Mouse (Mus musculus) CD4-positive, CD25-positive, alpha-beta regulatory T cell, adult 2 months (primary cell): ENCODE measurements around the gene Col24a1.

Experiments used
- DNase-seq: peaks from one replicate; pipeline ENCODE4 v3.0.0-alpha.2; 2012; ENCODE audit warnings: low read depth, low spot score

Gene Col24a1

GRCm38 (mm10) chr3:145457039-145457438, 164.8 kb downstream of the Col24a1 start:
- DNase-seq, result no peak

GRCm38 (mm10) chr3:145462351-145462750, 170.1 kb downstream of the Col24a1 start:
- DNase-seq, result no peak

- no peak for DNase-seq
These were observed 171.5 kb downstream of the Col24a1 start for GRCm38 (mm10) chr3:145463731-145464130.

- DNase-seq, result no peak
These were observed 178.8 kb downstream of the Col24a1 start for GRCm38 (mm10) chr3:145471094-145471493.

- no peak for DNase-seq
These were observed 181.9 kb downstream of the Col24a1 start for GRCm38 (mm10) chr3:145474163-145474562.

GRCm38 (mm10) chr3:145476634-145477033, 184.4 kb downstream of the Col24a1 start:
- DNase-seq, result no peak

GRCm38 (mm10) chr3:145477074-145477473, 184.8 kb downstream of the Col24a1 start:
- no peak for DNase-seq

GRCm38 (mm10) chr3:145478446-145478845, 186.2 kb downstream of the Col24a1 start:
- DNase-seq, result no peak

GRCm38 (mm10) chr3:145490279-145490678, 198.0 kb downstream of the Col24a1 start:
- no peak for DNase-seq

- no peak for DNase-seq
These were observed 199.1 kb downstream of the Col24a1 start for GRCm38 (mm10) chr3:145491326-145491725.

GRCm38 (mm10) chr3:145498127-145498526, 205.9 kb downstream of the Col24a1 start:
- no peak for DNase-seq

- DNase-seq, result no peak
These were observed 206.6 kb downstream of the Col24a1 start for GRCm38 (mm10) chr3:145498893-145499292.

- no peak for DNase-seq
These were observed 212.6 kb downstream of the Col24a1 start for GRCm38 (mm10) chr3:145504830-145505229.

GRCm38 (mm10) chr3:145508550-145508949, 216.3 kb downstream of the Col24a1 start:
- no peak for DNase-seq

GRCm38 (mm10) chr3:145514197-145514596, 221.9 kb downstream of the Col24a1 start:
- DNase-seq, result no peak

GRCm38 (mm10) chr3:145521528-145522080, 229.3 kb downstream of the Col24a1 start:
- DNase-seq, result no peak

- no peak for DNase-seq
These were observed 230.0 kb downstream of the Col24a1 start for GRCm38 (mm10) chr3:145522311-145522710.

GRCm38 (mm10) chr3:145525266-145525665, 233.0 kb downstream of the Col24a1 start:
- no peak for DNase-seq

GRCm38 (mm10) chr3:145537870-145538269, 245.6 kb downstream of the Col24a1 start:
- DNase-seq, result peak; percentile 1

- DNase-seq, result no peak
These were observed 256.5 kb downstream of the Col24a1 start for GRCm38 (mm10) chr3:145548441-145549415.

GRCm38 (mm10) chr3:145550216-145550615, 257.9 kb downstream of the Col24a1 start:
- no peak for DNase-seq

- DNase-seq, result no peak
These were observed 262.1 kb downstream of the Col24a1 start for GRCm38 (mm10) chr3:145554388-145554787.

- no peak for DNase-seq
These were observed 263.9 kb downstream of the Col24a1 start for GRCm38 (mm10) chr3:145556206-145556605.
